24 mouse cellular contexts compared by ENCODE assay signal in the genomic region with DNA sequence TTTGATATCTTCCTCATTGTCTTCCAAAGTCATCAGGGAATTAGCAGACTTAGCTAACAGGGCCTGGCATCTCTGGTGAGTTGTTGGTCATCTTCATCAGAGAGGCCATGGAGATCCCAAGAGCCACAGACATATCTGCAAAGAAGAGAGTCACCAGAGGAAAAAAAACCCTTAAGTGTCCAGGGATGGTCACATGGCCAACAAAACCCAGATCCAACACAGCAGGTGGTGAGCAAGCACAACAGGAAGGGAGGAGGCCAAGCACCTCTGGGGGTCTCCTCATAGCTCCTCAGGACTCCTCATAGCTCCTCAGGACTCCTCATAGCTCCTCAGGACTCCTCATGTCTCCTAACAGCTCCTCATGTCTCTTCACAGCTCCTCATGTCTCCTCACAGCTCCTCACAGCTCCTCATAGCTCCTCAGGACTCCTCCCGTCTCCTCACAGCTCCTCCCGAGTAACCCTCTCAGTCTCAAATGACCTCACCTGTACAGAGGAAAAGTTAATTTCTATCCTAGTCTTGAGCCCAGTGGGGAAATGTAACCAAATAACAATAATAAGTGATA. TPM values are rescaled to one million over a fixed set of nuclear protein-coding genes. Genes with fewer than 3 reads are reported as not detected.
DNase-seq lines count a peak whose midpoint lies in the region; TF ChIP-seq lines count a peak whose summit lies in the region.
"Had no signal": no experiment of that assay in that cellular context is flagged by ENCODE, and none has a peak within 500 bp of the region (broad histone marks: within the 10 kb centered on the region; RNA-seq: fewer than 3 reads in every experiment).

No protein-coding gene starts in this region.

- no peak for TF ChIP-seq CTCF in kidney, adult 2 months (conservative IDR thresholded peaks at IDR 0.05; ENCODE audit: insufficient read depth, insufficient read length, low read depth, low read length)
- no peak for TF ChIP-seq CTCF in lung, adult 2 months (IDR thresholded peaks at IDR 0.05; ENCODE audit: insufficient read depth, low read length)
- TF ChIP-seq CTCF in embryonic fibroblast, embryonic 13.5 days (IDR thresholded peaks at IDR 0.05; ENCODE audit: borderline replicate concordance, insufficient read depth, low read length), result no peak

- no peak for TF ChIP-seq POLR2A in kidney, adult 2 months (IDR thresholded peaks at IDR 0.05; ENCODE audit: low read depth, low read length)
- no peak for TF ChIP-seq POLR2A in lung, adult 2 months (IDR thresholded peaks at IDR 0.05; ENCODE audit: borderline replicate concordance, extremely low read depth, low read depth, low read length)
- TF ChIP-seq POLR2A in embryonic fibroblast, embryonic 13.5 days (IDR thresholded peaks at IDR 0.05; ENCODE audit: low read depth, low read length), result no peak

- peaks cover 4% of the 10 kb centered on the region; the same call in 1 of the 2 replicates for H3K4me1 ChIP-seq in kidney, adult 2 months (ENCODE audit: control insufficient read depth, insufficient read depth, low read length)
- peaks cover 3% of the 10 kb centered on the region; the same call in 1 of the 2 replicates for H3K4me1 ChIP-seq in lung, adult 2 months (ENCODE audit: control insufficient read depth, insufficient read depth, low read length)
- H3K4me1 ChIP-seq in embryonic fibroblast, embryonic 13.5 days (ENCODE audit: control insufficient read depth, insufficient read depth, low read length), result no peaks in the 10 kb centered on the region
- H3K4me1 ChIP-seq: embryonic facial prominence, embryonic 10.5 days; embryonic facial prominence, embryonic 13.5 days; hindbrain, embryonic 12.5 days; hindbrain, embryonic 15.5 days had no signal

- no peaks in the 10 kb centered on the region for H3K36me3 ChIP-seq in kidney, adult 2 months (ENCODE audit: control insufficient read depth, insufficient read depth, low read length)
- H3K36me3 ChIP-seq: embryonic facial prominence, embryonic 10.5 days; embryonic facial prominence, embryonic 13.5 days; forebrain, embryonic 10.5 days; hindbrain, embryonic 12.5 days; hindbrain, embryonic 15.5 days had no signal

- no peak overlapping the region for H3K4me3 ChIP-seq in kidney, adult 2 months (ENCODE audit: insufficient read depth, low read depth, low read length)
- H3K4me3 ChIP-seq in lung, adult 2 months (replicated peaks; ENCODE audit: extremely low read depth, low read depth, low read length), result no peak overlapping the region
- H3K4me3 ChIP-seq in embryonic fibroblast, embryonic 13.5 days (ENCODE audit: insufficient read depth, low read length), result no peak overlapping the region
- H3K4me3 ChIP-seq: embryonic facial prominence, embryonic 10.5 days; embryonic facial prominence, embryonic 13.5 days; forebrain, embryonic 10.5 days; hindbrain, embryonic 12.5 days; hindbrain, embryonic 15.5 days had no signal

- DNase-seq in kidney, adult 2 months, result no peak
- DNase-seq in kidney, adult 9 months, result no peak
- DNase-seq in lung, postnatal 10 days, result peak; percentile 40
- DNase-seq in lung, adult 2 months, result no peak
- peak; percentile 21 for DNase-seq in lung, postnatal 36 days
- no peak for DNase-seq in thymus, postnatal 36 days
- DNase-seq in adrenal gland, postnatal 10 days, result no peak
- DNase-seq: adrenal gland, postnatal 14 days; cerebellum, adult 11 months; cerebellum, adult 2 months; cerebellum, adult 9-11 months; cerebellum, postnatal 36 days; embryo, embryonic 11 days; gastrocnemius, postnatal 10 days; heart, adult 11 months had no signal

- WGBS in kidney, adult 2 months, result 63% methylated on average over 2 of the region's 2 CpGs
- 64% methylated on average over 2 of the region's 2 CpGs for WGBS in lung, adult 2 months

- no peaks in the 10 kb centered on the region for H3K27me3 ChIP-seq in kidney, adult 2 months (replicated peaks; ENCODE audit: control insufficient read depth, insufficient read depth, low read length)
- H3K27me3 ChIP-seq: embryonic facial prominence, embryonic 13.5 days; hindbrain, embryonic 15.5 days had no signal

- peak overlapping the region; percentile 69 for H3K27ac ChIP-seq in kidney, adult 2 months (ENCODE audit: insufficient read depth, low read depth, low read length)
- peak overlapping the region; percentile 65 for H3K27ac ChIP-seq in embryonic fibroblast, embryonic 13.5 days (ENCODE audit: insufficient read depth, low read length)
- H3K27ac ChIP-seq: embryonic facial prominence, embryonic 10.5 days; embryonic facial prominence, embryonic 13.5 days; forebrain, embryonic 10.5 days; hindbrain, embryonic 12.5 days; hindbrain, embryonic 15.5 days had no signal

RNA-seq across cellular contexts. Expression of a gene that starts 35.2 kb away (rescaled TPM):
- polyA plus RNA-seq in kidney, adult 2 months (2012; rRNA removed), result 9.7 and 11.4 TPM in 2 replicates
- polyA plus RNA-seq in lung, adult 2 months (2012; rRNA removed), result 17.6 and 23.2 TPM in 2 replicates
- polyA plus RNA-seq in embryonic fibroblast, embryonic 13.5 days (2011; ENCODE audit: insufficient read length, low read depth, missing spikeins), result 0.70 TPM in 1 of 2 replicates, not detected in the other
- 10 to 100 TPM; 19.8 to 22.8 TPM for total RNA-seq in adrenal gland, postnatal 10 days (2021)
- total RNA-seq: heart, postnatal 25 days; hematopoietic stem cell, adult 5-6 weeks had no signal
- polyA plus RNA-seq: activated CD4-positive, CD25-positive, alpha-beta regulatory T cell, adult 4 months had no signal

Comparison
In these comparisons a context has a peak if more than half of its experiments do, and no peak if none do; other contexts are left out.
1. DNase-seq: peak in lung, postnatal 10 days (single experiment) and lung, postnatal 36 days (single experiment); none in kidney, adult 2 months (single experiment), kidney, adult 9 months (single experiment), lung, adult 2 months (single experiment), thymus, postnatal 36 days (0 of 2) and adrenal gland, postnatal 10 days (single experiment).